10 mouse cellular contexts compared by ENCODE assay signal in the genomic region with DNA sequence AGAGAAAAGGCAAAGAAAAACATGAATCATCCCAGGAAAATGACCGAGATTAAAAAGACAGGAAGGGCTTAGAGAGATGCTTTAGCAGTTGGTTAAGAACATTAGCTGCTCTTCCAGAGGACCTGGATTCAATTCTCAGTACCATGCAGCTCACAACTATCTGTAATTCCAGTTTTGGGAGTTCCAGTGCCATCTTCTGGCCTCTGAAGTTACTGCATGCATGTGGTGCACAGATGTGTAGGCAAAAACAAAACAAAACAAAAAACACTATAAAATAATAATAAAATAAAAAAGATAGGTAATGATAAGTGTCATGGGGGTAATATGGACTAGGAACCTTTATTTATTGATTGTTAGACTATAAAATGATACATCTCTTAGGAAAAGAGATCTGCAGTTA. TPM values are rescaled to one million over a fixed set of nuclear protein-coding genes. Genes with fewer than 3 reads are reported as not detected.
DNase-seq lines count a peak whose midpoint lies in the region; ATAC-seq and TF ChIP-seq lines count a peak whose summit lies in the region.
"Had no signal": no experiment of that assay in that cellular context is flagged by ENCODE, and none has a peak within 500 bp of the region (broad histone marks: within the 10 kb centered on the region; RNA-seq: fewer than 3 reads in every experiment).

No protein-coding gene starts in this region.

- no peak overlapping the region for H3K9ac ChIP-seq in kidney, embryonic 14.5 days (ENCODE audit: low read depth, low read length)
- H3K9ac ChIP-seq in MEL (ENCODE audit: control insufficient read depth, low read depth, low read length, poor library complexity, severe bottlenecking), result no peak overlapping the region
- H3K9ac ChIP-seq in liver, postnatal 0 days (replicated peaks), result no peak overlapping the region
- H3K9ac ChIP-seq in forebrain, embryonic 14.5 days (ENCODE audit: low read length), result no peak overlapping the region
- H3K9ac ChIP-seq: hindbrain, embryonic 13.5 days had no signal

- H3K27me3 ChIP-seq in kidney, adult 2 months (replicated peaks; ENCODE audit: control insufficient read depth, insufficient read depth, low read length), result no peaks in the 10 kb centered on the region
- no peaks in the 10 kb centered on the region for H3K27me3 ChIP-seq in kidney, embryonic 14.5 days (ENCODE audit: control insufficient read depth, insufficient read depth, low read length)
- H3K27me3 ChIP-seq in MEL (ENCODE audit: control insufficient read depth in 1 of 2, insufficient read depth in 2 of 2, low read length in 2 of 2), result no peaks in the 10 kb centered on the region
- no peaks in the 10 kb centered on the region for H3K27me3 ChIP-seq in liver, postnatal 0 days (ENCODE audit: insufficient read depth, low read length)
- no peaks in the 10 kb centered on the region for H3K27me3 ChIP-seq in forebrain, embryonic 14.5 days (replicated peaks; ENCODE audit: control insufficient read depth, insufficient read depth, low read length)
- H3K27me3 ChIP-seq: hindbrain, embryonic 13.5 days had no signal

- H3K9me3 ChIP-seq in kidney, embryonic 14.5 days (ENCODE audit: control insufficient read depth, low read length), result peaks cover 4% of the 10 kb centered on the region; the same call in 1 of the 2 replicates
- no peaks in the 10 kb centered on the region for H3K9me3 ChIP-seq in MEL (replicated peaks; ENCODE audit: insufficient read depth, low read length)
- peaks cover 3% of the 10 kb centered on the region; the same call in 1 of the 2 replicates for H3K9me3 ChIP-seq in liver, postnatal 0 days (ENCODE audit: low read length)
- no peaks in the 10 kb centered on the region for H3K9me3 ChIP-seq in forebrain, embryonic 14.5 days (replicated peaks; ENCODE audit: control insufficient read depth, low read length)

- peaks cover 5% of the 10 kb centered on the region; the same call in 1 of the 2 replicates for H3K4me1 ChIP-seq in kidney, adult 2 months (ENCODE audit: control insufficient read depth, insufficient read depth, low read length)
- no peaks in the 10 kb centered on the region for H3K4me1 ChIP-seq in kidney, embryonic 14.5 days (ENCODE audit: control insufficient read depth, insufficient read depth, low read length)
- H3K4me1 ChIP-seq in MEL (ENCODE audit: control insufficient read depth in 1 of 2, insufficient read depth in 2 of 2, low read length in 2 of 2), result 0 out of 4 replicates have a peak, but pooled peaks cover 0 to 2% of the 10 kb centered on the region in 2 experiments
- 0 out of 2 replicates have a peak, but pooled peaks cover under 1% of the 10 kb centered on the region for H3K4me1 ChIP-seq in liver, postnatal 0 days (ENCODE audit: insufficient read depth)
- H3K4me1 ChIP-seq in forebrain, embryonic 14.5 days (ENCODE audit: control insufficient read depth, insufficient read depth, low read length), result no peaks in the 10 kb centered on the region
- H3K4me1 ChIP-seq: hindbrain, embryonic 13.5 days had no signal

- H3K36me3 ChIP-seq in kidney, adult 2 months (ENCODE audit: control insufficient read depth, insufficient read depth, low read length), result no peaks in the 10 kb centered on the region
- H3K36me3 ChIP-seq in kidney, embryonic 14.5 days (ENCODE audit: control insufficient read depth, insufficient read depth, low read length), result no peaks in the 10 kb centered on the region
- no peaks in the 10 kb centered on the region; a peak in 1 of 4 replicates for H3K36me3 ChIP-seq in MEL (ENCODE audit: control insufficient read depth in 1 of 2, insufficient read depth in 2 of 2, low read length in 2 of 2)
- no peaks in the 10 kb centered on the region for H3K36me3 ChIP-seq in liver, postnatal 0 days (replicated peaks; ENCODE audit: insufficient read depth, low read length)
- H3K36me3 ChIP-seq in forebrain, embryonic 14.5 days (ENCODE audit: control insufficient read depth, insufficient read depth, low read length), result no peaks in the 10 kb centered on the region
- H3K36me3 ChIP-seq: hindbrain, embryonic 13.5 days had no signal

- no peak for TF ChIP-seq POLR2A in kidney, adult 2 months (IDR thresholded peaks at IDR 0.05; ENCODE audit: low read depth, low read length)
- no peak for TF ChIP-seq POLR2A in MEL (IDR thresholded peaks at IDR 0.05; ENCODE audit: control insufficient read depth in 1 of 2, insufficient read depth in 1 of 2, low read depth in 1 of 2, low read length in 2 of 2, poor library complexity in 1 of 2)

- H3K4me3 ChIP-seq in kidney, adult 2 months (ENCODE audit: insufficient read depth, low read depth, low read length), result no peak overlapping the region
- no peak overlapping the region for H3K4me3 ChIP-seq in kidney, embryonic 14.5 days (ENCODE audit: low read length)
- no peak overlapping the region for H3K4me3 ChIP-seq in MEL (ENCODE audit: control insufficient read depth in 1 of 2, insufficient read depth in 1 of 2, low read depth in 2 of 2, low read length in 2 of 2)
- no peak overlapping the region for H3K4me3 ChIP-seq in liver, postnatal 0 days (ENCODE audit: low read depth, low read length)
- H3K4me3 ChIP-seq in forebrain, embryonic 14.5 days (ENCODE audit: low read depth, low read length), result no peak overlapping the region
- H3K4me3 ChIP-seq: hindbrain, embryonic 13.5 days had no signal

- no peaks in the 10 kb centered on the region for H3K79me2 ChIP-seq in MEL (ENCODE audit: control insufficient read depth, insufficient read depth, low read length, poor library complexity)

- no peak overlapping the region for H3K27ac ChIP-seq in kidney, adult 2 months (ENCODE audit: insufficient read depth, low read depth, low read length)
- no peak overlapping the region for H3K27ac ChIP-seq in kidney, embryonic 14.5 days (ENCODE audit: low read depth, low read length)
- H3K27ac ChIP-seq in MEL (ENCODE audit: control insufficient read depth, low read depth, low read length), result no peak overlapping the region
- H3K27ac ChIP-seq in liver, postnatal 0 days (ENCODE audit: low read depth), result no peak overlapping the region
- H3K27ac ChIP-seq in forebrain, embryonic 14.5 days (ENCODE audit: low read depth, low read length), result no peak overlapping the region
- H3K27ac ChIP-seq: hindbrain, embryonic 13.5 days had no signal

- H3K4me2 ChIP-seq in kidney, embryonic 14.5 days (replicated peaks; ENCODE audit: low read depth, low read length), result no peak overlapping the region
- H3K4me2 ChIP-seq in liver, postnatal 0 days (ENCODE audit: low read depth, low read length), result no peak overlapping the region
- H3K4me2 ChIP-seq in forebrain, embryonic 14.5 days (ENCODE audit: low read length), result no peak overlapping the region
- H3K4me2 ChIP-seq: hindbrain, embryonic 13.5 days had no signal

- TF ChIP-seq CTCF in kidney, adult 2 months (conservative IDR thresholded peaks at IDR 0.05; ENCODE audit: insufficient read depth, insufficient read length, low read depth, low read length), result peak; percentile 46
- TF ChIP-seq CTCF in MEL (IDR thresholded peaks at IDR 0.05 in 2 of 3, conservative IDR thresholded peaks at IDR 0.05 in 1 of 3; ENCODE audit: control insufficient read depth in 1 of 3, insufficient read depth in 1 of 3, low read depth in 2 of 3, low read length in 3 of 3, poor library complexity in 1 of 3, severe bottlenecking in 1 of 3), result peak; percentile 46 to 78 (median 60)
- peak; percentile 66 for TF ChIP-seq CTCF in liver, postnatal 0 days (IDR thresholded peaks at IDR 0.05; ENCODE audit: low read depth)

- no peak for ATAC-seq in kidney, embryonic 14.5 days (ENCODE audit: low FRiP score, low TSS enrichment)
- no peak for ATAC-seq in liver, postnatal 0 days
- no peak for ATAC-seq in forebrain, embryonic 14.5 days

- WGBS in kidney, adult 2 months, result 78% methylated on average over 1 of the region's 1 CpGs
- 62% methylated on average over 1 of the region's 1 CpGs for WGBS in kidney, embryonic 14.5 days
- 63% methylated on average over 1 of the region's 1 CpGs for WGBS in liver, postnatal 0 days (ENCODE audit: insufficient replicate concordance)
- 62% methylated on average over 1 of the region's 1 CpGs for WGBS in forebrain, embryonic 14.5 days

- TF ChIP-seq EP300 in MEL (IDR thresholded peaks at IDR 0.05; ENCODE audit: low read depth in 1 of 2, low read length in 2 of 2), result no peak
- TF ChIP-seq EP300 in liver, postnatal 0 days (IDR thresholded peaks at IDR 0.05; ENCODE audit: low read depth), result no peak

- peak; percentile 81 for TF ChIP-seq RAD21 in MEL (IDR thresholded peaks at IDR 0.05; ENCODE audit: low read depth, low read length)

- DNase-seq in kidney, adult 2 months, result peak; percentile 32
- peak; percentile 60 for DNase-seq in A20 (ENCODE audit: low read depth, low spot score)
- DNase-seq in MEL (ENCODE audit: low read depth, low spot score), result peak; percentile 72
- DNase-seq in liver, postnatal 0 days, result peak; percentile 36
- no peak for DNase-seq in right cerebral cortex, postnatal 10 days (ENCODE audit: low spot score in 2 of 2)
- no peak for DNase-seq in forebrain, embryonic 14.5 days (ENCODE audit: low spot score)
- no peak for DNase-seq in urinary bladder, postnatal 4 days (ENCODE audit: low spot score in 2 of 2)
- DNase-seq: adrenal gland, adult 8-10 months had no signal

RNA-seq across cellular contexts. Expression of a gene that starts 24.7 kb away (rescaled TPM):
- polyA plus RNA-seq in kidney, adult 2 months (2012; rRNA removed), result 6.0 and 8.0 TPM in 2 replicates
- 1.8 and 3.2 TPM in 2 replicates for polyA plus RNA-seq in kidney, embryonic 14.5 days (2014; fragmentation: Nextera tagmentation; extraction: Ambion mirVana)
- 3.0 and 3.4 TPM in 2 replicates for total RNA-seq in MEL (2012; rRNA removed)
- 1 to 10 TPM in 1 of 2 experiments, not detected in 1; 5.3 TPM for polyA plus RNA-seq in MEL (2012; ENCODE audit: insufficient read depth in 1 of 2, insufficient read length in 2 of 2, low read depth in 1 of 2, low replicate concordance in 2 of 2, missing spikeins in 1 of 2)
- polyA plus RNA-seq in liver, postnatal 0 days (2015; fragmentation: Nextera tagmentation; extraction: Ambion mirVana), result 21.8 and 23.4 TPM in 2 replicates
- 2.5 and 3.1 TPM in 2 replicates for polyA plus RNA-seq in forebrain, embryonic 14.5 days (2014; fragmentation: Nextera tagmentation; extraction: Ambion mirVana)

RNA-seq across cellular contexts. Expression of a gene that starts 25.4 kb away (rescaled TPM):
- polyA plus RNA-seq in kidney, adult 2 months (2012; rRNA removed), result 4.2 and 5.4 TPM in 2 replicates
- 1.7 and 3.2 TPM in 2 replicates for polyA plus RNA-seq in kidney, embryonic 14.5 days (2014; fragmentation: Nextera tagmentation; extraction: Ambion mirVana)
- total RNA-seq in MEL (2012; rRNA removed), result 3.5 and 3.9 TPM in 2 replicates
- polyA plus RNA-seq in MEL (2012; ENCODE audit: insufficient read depth in 1 of 2, insufficient read length in 2 of 2, low read depth in 1 of 2, low replicate concordance in 2 of 2, missing spikeins in 1 of 2), result 1 to 10 TPM in 1 of 2 experiments, not detected in 1; 6.0 TPM
- 15.8 and 16.3 TPM in 2 replicates for polyA plus RNA-seq in liver, postnatal 0 days (2015; fragmentation: Nextera tagmentation; extraction: Ambion mirVana)
- polyA plus RNA-seq in forebrain, embryonic 14.5 days (2014; fragmentation: Nextera tagmentation; extraction: Ambion mirVana), result 1.9 and 2.3 TPM in 2 replicates

RNA-seq across cellular contexts. Expression of a gene that starts 42.2 kb away (rescaled TPM):
- polyA plus RNA-seq in kidney, adult 2 months (2012; rRNA removed), result 3.8 and 5.3 TPM in 2 replicates
- 0.36 and 0.81 TPM in 2 replicates for polyA plus RNA-seq in kidney, embryonic 14.5 days (2014; fragmentation: Nextera tagmentation; extraction: Ambion mirVana)
- total RNA-seq in MEL (2012; rRNA removed), result 0.98 and 1.2 TPM in 2 replicates
- polyA plus RNA-seq in MEL (2012; ENCODE audit: insufficient read depth in 1 of 2, insufficient read length in 2 of 2, low read depth in 1 of 2, low replicate concordance in 2 of 2, missing spikeins in 1 of 2), result 1 to 10 TPM in 1 of 2 experiments, not detected in 1; 1.5 TPM
- polyA plus RNA-seq in liver, postnatal 0 days (2015; fragmentation: Nextera tagmentation; extraction: Ambion mirVana), result 2.1 and 2.3 TPM in 2 replicates
- 0.16 and 0.25 TPM in 2 replicates for polyA plus RNA-seq in forebrain, embryonic 14.5 days (2014; fragmentation: Nextera tagmentation; extraction: Ambion mirVana)

Comparison
In these comparisons a context has a peak if more than half of its experiments do, and no peak if none do; other contexts are left out.
1. DNase-seq: peak in kidney, adult 2 months (single experiment), A20 (single experiment), MEL (single experiment) and liver, postnatal 0 days (single experiment); none in right cerebral cortex, postnatal 10 days (0 of 2), forebrain, embryonic 14.5 days (single experiment) and urinary bladder, postnatal 4 days (0 of 2).
2. Peak in every context shown above with its lines, with median percentiles within 50 percentile points of each other: CTCF ChIP-seq.